ENCODE assay signal across 8 mouse cellular contexts in genomic region chr9:57942039-57942438, GRCm38 (mm10). TPM values are rescaled to one million over a fixed set of nuclear protein-coding genes. Genes with fewer than 3 reads are reported as not detected.
DNase-seq lines count a peak whose midpoint lies in the region; ATAC-seq and TF ChIP-seq lines count a peak whose summit lies in the region.

No protein-coding gene starts in this region.

- no peak for ATAC-seq in hindbrain, embryonic 13.5 days (ENCODE audit: low FRiP score)

- no peaks in the 10 kb centered on the region for H3K36me3 ChIP-seq in kidney, adult 2 months (ENCODE audit: control insufficient read depth, insufficient read depth, low read length)
- no peaks in the 10 kb centered on the region for H3K36me3 ChIP-seq in hindbrain, embryonic 13.5 days

- no peak for TF ChIP-seq CTCF in kidney, adult 2 months (conservative IDR thresholded peaks at IDR 0.05; ENCODE audit: insufficient read depth, insufficient read length, low read depth, low read length)

- peak overlapping the region; percentile 78; the same call in 1 of the 2 replicates for H3K4me3 ChIP-seq in kidney, adult 2 months (ENCODE audit: insufficient read depth, low read depth, low read length)
- peak overlapping the region; percentile 83 for H3K4me3 ChIP-seq in hindbrain, embryonic 13.5 days

- H3K9ac ChIP-seq in hindbrain, embryonic 13.5 days = peak overlapping the region; percentile 92

- peaks cover 1% of the 10 kb centered on the region; the same call in 1 of the 2 replicates for H3K27me3 ChIP-seq in kidney, adult 2 months (replicated peaks; ENCODE audit: control insufficient read depth, insufficient read depth, low read length)
- H3K27me3 ChIP-seq in hindbrain, embryonic 13.5 days = peaks cover 29% of the 10 kb centered on the region

- H3K9me3 ChIP-seq in hindbrain, embryonic 13.5 days = no peaks in the 10 kb centered on the region

- no peak overlapping the region for H3K27ac ChIP-seq in kidney, adult 2 months (ENCODE audit: insufficient read depth, low read depth, low read length)
- H3K27ac ChIP-seq in hindbrain, embryonic 13.5 days = no peak overlapping the region

- DNase-seq in kidney, adult 2 months = no peak
- DNase-seq in kidney, adult 18-20 months = no peak
- DNase-seq in thymus, postnatal 4 days = peak; percentile 25
- no peak for DNase-seq in thymus, postnatal 25 days
- no peak for DNase-seq in yolk sac, embryonic 10.5 days (ENCODE audit: low spot score)
- no peak for DNase-seq in adrenal gland, postnatal 36 days
- DNase-seq in adrenal gland, postnatal 10 days = no peak

- no peaks in the 10 kb centered on the region for H3K4me1 ChIP-seq in kidney, adult 2 months (ENCODE audit: control insufficient read depth, insufficient read depth, low read length)
- H3K4me1 ChIP-seq in hindbrain, embryonic 13.5 days (replicated peaks) = peaks cover 75% of the 10 kb centered on the region

- no peak for TF ChIP-seq POLR2A in kidney, adult 2 months (IDR thresholded peaks at IDR 0.05; ENCODE audit: low read depth, low read length)

- H3K4me2 ChIP-seq in hindbrain, embryonic 13.5 days = peak overlapping the region; percentile 80

- WGBS in kidney, adult 2 months = 79% methylated on average over 2 of the region's 2 CpGs
- WGBS in hindbrain, embryonic 13.5 days = 63% methylated on average over 2 of the region's 2 CpGs

RNA-seq across cellular contexts. Expression of gene Sema7a, which starts 2.1 kb away (rescaled TPM):
- 9.4 and 9.6 TPM in 2 replicates for polyA plus RNA-seq in kidney, adult 2 months (2012; rRNA removed)
- 2.9 and 4.2 TPM in 2 replicates for polyA plus RNA-seq in hindbrain, embryonic 13.5 days (2015; fragmentation: Nextera tagmentation; extraction: Ambion mirVana)
- 10 to 100 TPM in 1 of 2 experiments, 1 to 10 TPM in 1; 7.5 to 22.3 TPM for total RNA-seq in adrenal gland, postnatal 36 days (2021)
- 10 to 100 TPM; 18.0 to 19.8 TPM for total RNA-seq in adrenal gland, postnatal 10 days (2021)

RNA-seq across cellular contexts. Expression of gene Ubl7, which starts 31.3 kb away (rescaled TPM):
- polyA plus RNA-seq in kidney, adult 2 months (2012; rRNA removed) = 144 and 150 TPM in 2 replicates
- polyA plus RNA-seq in hindbrain, embryonic 13.5 days (2015; fragmentation: Nextera tagmentation; extraction: Ambion mirVana) = 165 and 173 TPM in 2 replicates
- total RNA-seq in adrenal gland, postnatal 36 days (2021) = 10 to 100 TPM; 68.5 to 87.0 TPM
- total RNA-seq in adrenal gland, postnatal 10 days (2021) = 10 to 100 TPM; 71.2 to 74.8 TPM
